Mouse (Mus musculus): Measurements from ENCODE around the gene Mmp7. TPM values are rescaled to one million over a fixed set of nuclear protein-coding genes. Genes with fewer than 3 reads are reported as not detected.
A peak's percentile ranks its signal among the peaks of the same experiment; 100 is the strongest.

Gene Mmp7
- polyA plus RNA-seq (2015; fragmentation: Nextera tagmentation; extraction: Ambion mirVana) = not detected in 2 replicates

GRCm38 (mm10) chr9:7691790-7692189 lies at the start of gene Mmp7:
Mmp7 (plus strand) TSS chr9:7692090.
- 50% methylated on average over 1 of the region's 1 CpGs for WGBS (ENCODE audit: insufficient replicate concordance)
- no peak for ATAC-seq (ENCODE audit: insufficient read depth)

GRCm38 (mm10) chr9:7647901-7648300 lies 44.0 kb upstream of the Mmp7 start:
- WGBS (ENCODE audit: insufficient replicate concordance) = 57% methylated on average over 3 of the region's 3 CpGs
- no peaks in the 10 kb centered on the region for H3K9me3 ChIP-seq (replicated peaks)
- H3K9ac ChIP-seq = no peak overlapping the region
- H3K4me2 ChIP-seq = no peak overlapping the region
- ATAC-seq (ENCODE audit: insufficient read depth) = no peak
- no peak overlapping the region for H3K4me3 ChIP-seq (replicated peaks)
- no peaks in the 10 kb centered on the region for H3K27me3 ChIP-seq
- no peaks in the 10 kb centered on the region for H3K4me1 ChIP-seq (replicated peaks)
- H3K27ac ChIP-seq (replicated peaks) = no peak overlapping the region
- H3K36me3 ChIP-seq (replicated peaks) = no peaks in the 10 kb centered on the region

More at GRCm38 (mm10) chr9:7691790-7692189, at the start of gene Mmp7:
- no peak within 1 kb of the TSS for H3K4me3 ChIP-seq (replicated peaks)
- H3K9me3 ChIP-seq (replicated peaks) = no peaks in the 10 kb centered on the region
- H3K4me1 ChIP-seq (replicated peaks) = no peaks in the 10 kb centered on the region
- no peak within 1 kb of the TSS for H3K9ac ChIP-seq
- no peak within 1 kb of the TSS for H3K27ac ChIP-seq (replicated peaks)
- no peak within 1 kb of the TSS for H3K4me2 ChIP-seq
- H3K27me3 ChIP-seq = no peaks in the 10 kb centered on the region
- H3K36me3 ChIP-seq (replicated peaks) = no peaks in the 10 kb centered on the region

- Histone ChIP-seq H3K27ac (replicated peaks) (no peak overlapping the region), H3K4me2 (no peak overlapping the region), H3K4me1 (replicated peaks) (no peaks in the 10 kb centered on the region), H3K4me3 (replicated peaks) (no peak overlapping the region), H3K9ac (no peak overlapping the region), H3K9me3 (replicated peaks) (no peaks in the 10 kb centered on the region), H3K27me3 (no peaks in the 10 kb centered on the region), H3K36me3 (replicated peaks) (no peaks in the 10 kb centered on the region)
- 43% methylated on average over 5 of the region's 5 CpGs for WGBS (ENCODE audit: insufficient replicate concordance)
- ATAC-seq (ENCODE audit: insufficient read depth) = no peak
Observed at GRCm38 (mm10) chr9:7650397-7651180, 41.3 kb upstream of the Mmp7 start.

- Histone ChIP-seq H3K9ac (no peak overlapping the region), H3K4me3 (replicated peaks) (no peak overlapping the region), H3K27me3 (no peaks in the 10 kb centered on the region), H3K36me3 (replicated peaks) (no peaks in the 10 kb centered on the region), H3K9me3 (replicated peaks) (no peaks in the 10 kb centered on the region), H3K27ac (replicated peaks) (no peak overlapping the region), H3K4me1 (replicated peaks) (no peaks in the 10 kb centered on the region), H3K4me2 (no peak overlapping the region)
- whole genome bisulfite sequencing (ENCODE audit: insufficient replicate concordance) = 47% methylated on average over 5 of the region's 5 CpGs
- ATAC-seq (ENCODE audit: insufficient read depth) = no peak
Observed at GRCm38 (mm10) chr9:7652351-7653085, 39.4 kb upstream of the Mmp7 start.

GRCm38 (mm10) chr9:7657946-7658345 lies 33.9 kb upstream of the Mmp7 start:
- no peak for ATAC-seq (ENCODE audit: insufficient read depth)

GRCm38 (mm10) chr9:7659469-7660020 lies 32.3 kb upstream of the Mmp7 start:
- WGBS (ENCODE audit: insufficient replicate concordance) = 67% methylated on average over 6 of the region's 6 CpGs

More at GRCm38 (mm10) chr9:7657946-7658345, 33.9 kb upstream of the Mmp7 start:
- H3K27ac ChIP-seq (replicated peaks) = no peak overlapping the region
- no peak overlapping the region for H3K4me3 ChIP-seq (replicated peaks)
- H3K9ac ChIP-seq = no peak overlapping the region
- no peak overlapping the region; the same call in 1 of the 2 replicates for H3K4me2 ChIP-seq
- WGBS (ENCODE audit: insufficient replicate concordance) = 44% methylated on average over 4 of the region's 4 CpGs
- no peaks in the 10 kb centered on the region for H3K36me3 ChIP-seq (replicated peaks)
- 0 out of 2 replicates have a peak, but pooled peaks cover 2% of the 10 kb centered on the region for H3K4me1 ChIP-seq (replicated peaks)
- H3K27me3 ChIP-seq = no peaks in the 10 kb centered on the region
- H3K9me3 ChIP-seq (replicated peaks) = no peaks in the 10 kb centered on the region

GRCm38 (mm10) chr9:7661371-7661770 lies 30.5 kb upstream of the Mmp7 start:
- Histone ChIP-seq H3K4me1 (replicated peaks) (0 out of 2 replicates have a peak, but pooled peaks cover 2% of the 10 kb centered on the region), H3K9ac (no peak overlapping the region), H3K4me3 (replicated peaks) (no peak overlapping the region), H3K36me3 (replicated peaks) (no peaks in the 10 kb centered on the region), H3K9me3 (replicated peaks) (no peaks in the 10 kb centered on the region), H3K27me3 (no peaks in the 10 kb centered on the region), H3K4me2 (no peak overlapping the region), H3K27ac (replicated peaks) (no peak overlapping the region)
- WGBS (ENCODE audit: insufficient replicate concordance) = 80% methylated on average over 1 of the region's 1 CpGs
- ATAC-seq (ENCODE audit: insufficient read depth) = 0 out of 2 replicates have a peak, but pooled peaks have one; percentile 25

More at GRCm38 (mm10) chr9:7659469-7660020, 32.3 kb upstream of the Mmp7 start:
- no peaks in the 10 kb centered on the region for H3K9me3 ChIP-seq (replicated peaks)
- H3K4me2 ChIP-seq = no peak overlapping the region
- H3K4me3 ChIP-seq (replicated peaks) = no peak overlapping the region
- H3K36me3 ChIP-seq (replicated peaks) = no peaks in the 10 kb centered on the region
- ATAC-seq (ENCODE audit: insufficient read depth) = no peak
- no peaks in the 10 kb centered on the region for H3K27me3 ChIP-seq
- no peak overlapping the region for H3K27ac ChIP-seq (replicated peaks)
- no peak overlapping the region for H3K9ac ChIP-seq
- H3K4me1 ChIP-seq (replicated peaks) = 0 out of 2 replicates have a peak, but pooled peaks cover 2% of the 10 kb centered on the region

- H3K27ac ChIP-seq (replicated peaks) = no peak overlapping the region
- no peak overlapping the region for H3K4me2 ChIP-seq
- no peaks in the 10 kb centered on the region for H3K27me3 ChIP-seq
- no peak for ATAC-seq (ENCODE audit: insufficient read depth)
- H3K9me3 ChIP-seq (replicated peaks) = no peaks in the 10 kb centered on the region
- no peaks in the 10 kb centered on the region for H3K36me3 ChIP-seq (replicated peaks)
- no peak overlapping the region for H3K9ac ChIP-seq
- H3K4me3 ChIP-seq (replicated peaks) = no peak overlapping the region
- 61% methylated on average over 1 of the region's 1 CpGs for WGBS (ENCODE audit: insufficient replicate concordance)
- no peaks in the 10 kb centered on the region for H3K4me1 ChIP-seq (replicated peaks)
Observed at GRCm38 (mm10) chr9:7669674-7670073, 22.2 kb upstream of the Mmp7 start.

GRCm38 (mm10) chr9:7672985-7673384 lies 18.9 kb upstream of the Mmp7 start:
- H3K4me1 ChIP-seq (replicated peaks) = no peaks in the 10 kb centered on the region
- H3K4me2 ChIP-seq = no peak overlapping the region
- 31% methylated on average over 9 of the region's 9 CpGs for WGBS (ENCODE audit: insufficient replicate concordance)
- no peak for ATAC-seq (ENCODE audit: insufficient read depth)
- no peaks in the 10 kb centered on the region for H3K9me3 ChIP-seq (replicated peaks)
- H3K9ac ChIP-seq = no peak overlapping the region
- no peak overlapping the region for H3K4me3 ChIP-seq (replicated peaks)
- no peaks in the 10 kb centered on the region for H3K27me3 ChIP-seq
- no peaks in the 10 kb centered on the region for H3K36me3 ChIP-seq (replicated peaks)
- no peak overlapping the region for H3K27ac ChIP-seq (replicated peaks)

- H3K4me1 ChIP-seq (replicated peaks) = no peaks in the 10 kb centered on the region
- no peak overlapping the region for H3K27ac ChIP-seq (replicated peaks)
- H3K9me3 ChIP-seq (replicated peaks) = no peaks in the 10 kb centered on the region
- H3K36me3 ChIP-seq (replicated peaks) = no peaks in the 10 kb centered on the region
- 45% methylated on average over 2 of the region's 2 CpGs for WGBS (ENCODE audit: insufficient replicate concordance)
- ATAC-seq (ENCODE audit: insufficient read depth) = no peak
- H3K4me2 ChIP-seq = no peak overlapping the region
- H3K4me3 ChIP-seq (replicated peaks) = no peak overlapping the region
- no peaks in the 10 kb centered on the region for H3K27me3 ChIP-seq
- no peak overlapping the region for H3K9ac ChIP-seq
Observed at GRCm38 (mm10) chr9:7678154-7678837, 13.6 kb upstream of the Mmp7 start.

Measured in liver, embryonic 15.5 days (tissue).